9 mouse cellular contexts compared by ENCODE assay signal in the genomic region with DNA sequence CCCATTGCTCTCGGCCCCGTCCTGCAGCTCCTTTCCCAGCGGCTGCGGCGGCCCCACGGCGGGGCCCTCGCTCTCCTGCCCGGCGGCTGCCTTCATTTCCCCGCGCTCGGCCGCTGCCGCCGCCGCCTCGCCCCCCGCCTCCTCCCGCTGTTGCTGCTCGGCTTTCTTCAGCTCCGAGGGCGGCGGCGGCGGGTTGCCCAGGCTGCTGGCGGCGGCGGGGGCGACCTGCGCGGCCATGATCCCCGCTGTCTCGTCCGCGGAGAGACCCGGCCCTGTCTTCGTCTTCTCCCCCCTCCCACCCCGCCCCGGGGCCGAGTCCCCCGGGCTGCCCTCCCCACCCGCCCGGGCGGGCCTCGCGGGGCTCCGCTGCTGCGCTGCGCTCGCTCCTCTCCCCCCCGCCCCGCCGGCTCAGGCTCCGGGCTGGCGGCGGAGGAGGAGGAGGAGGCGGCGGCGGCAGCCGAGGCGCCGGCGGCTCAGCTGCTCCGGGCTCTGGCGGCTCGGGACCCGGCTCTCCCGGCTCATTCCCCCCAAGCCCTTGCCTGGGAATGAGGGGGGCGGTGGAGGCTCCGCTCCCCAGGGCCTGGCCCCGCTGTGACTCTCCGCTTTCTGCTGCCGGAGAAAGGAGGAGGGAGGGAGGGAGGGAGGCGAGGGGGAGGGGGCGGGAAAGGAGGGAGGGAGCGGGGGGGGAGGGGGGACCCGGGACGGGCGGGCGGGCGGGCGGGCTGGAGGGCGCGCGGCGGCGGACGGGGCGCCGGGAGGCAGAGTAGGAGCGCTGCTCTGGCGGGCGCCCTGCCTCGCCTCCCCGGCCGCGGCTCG. TPM values are rescaled to one million over a fixed set of nuclear protein-coding genes. Genes with fewer than 3 reads are reported as not detected.
A peak's percentile ranks its signal among the peaks of the same experiment; 100 is the strongest.
DNase-seq lines count a peak whose midpoint lies in the region; ATAC-seq and TF ChIP-seq lines count a peak whose summit lies in the region.
"Had no signal": no experiment of that assay in that cellular context is flagged by ENCODE, and none has a peak within 500 bp of the region (broad histone marks: within the 10 kb centered on the region; RNA-seq: fewer than 3 reads in every experiment).

No protein-coding gene starts in this region.

- H3K27ac ChIP-seq in heart, adult 2 months = peak overlapping the region; percentile 98
- H3K27ac ChIP-seq in liver, adult 2 months (replicated peaks; ENCODE audit: insufficient read depth, low read depth, low read length) = peak overlapping the region; percentile 91
- H3K27ac ChIP-seq in neural tube, embryonic 13.5 days (replicated peaks) = peak overlapping the region; percentile 100
- peak overlapping the region; percentile 91 for H3K27ac ChIP-seq in testis, adult 2 months (ENCODE audit: control insufficient read depth, insufficient read depth, low read depth, low read length)

- H3K4me2 ChIP-seq in neural tube, embryonic 13.5 days = peak overlapping the region; percentile 97

- H3K27me3 ChIP-seq in heart, adult 2 months (ENCODE audit: control insufficient read depth, insufficient read depth, low read length) = no peaks in the 10 kb centered on the region
- no peaks in the 10 kb centered on the region for H3K27me3 ChIP-seq in liver, adult 2 months (ENCODE audit: control insufficient read depth, insufficient read depth, low read length)
- H3K27me3 ChIP-seq in neural tube, embryonic 13.5 days = no peaks in the 10 kb centered on the region
- H3K27me3 ChIP-seq in testis, adult 2 months (ENCODE audit: control insufficient read depth, insufficient read depth, low read length) = no peaks in the 10 kb centered on the region
- H3K27me3 ChIP-seq: Patski had no signal

- no peak for TF ChIP-seq CTCF in heart, adult 2 months (IDR thresholded peaks at IDR 0.05)
- TF ChIP-seq CTCF in liver, adult 2 months (IDR thresholded peaks at IDR 0.05; ENCODE audit: low read depth, low read length) = no peak
- TF ChIP-seq CTCF in testis, adult 2 months (IDR thresholded peaks at IDR 0.05; ENCODE audit: control insufficient read depth, insufficient read depth, insufficient replicate concordance, low read depth, low read length) = no peak

- H3K9me3 ChIP-seq in neural tube, embryonic 13.5 days = no peaks in the 10 kb centered on the region

- no peak; the same call in 1 of the 2 replicates for TF ChIP-seq POLR2A in heart, adult 2 months (IDR thresholded peaks at IDR 0.05; ENCODE audit: insufficient read depth, low read depth, low read length)
- TF ChIP-seq POLR2A in liver, adult 2 months (IDR thresholded peaks at IDR 0.05; ENCODE audit: extremely low read depth, insufficient read depth, low read length) = peak; percentile 82
- no peak for TF ChIP-seq POLR2A in testis, adult 2 months (IDR thresholded peaks at IDR 0.05; ENCODE audit: control insufficient read depth, low read depth, low read length)

- intact Hi-C loops in heart, adult 2 months (cut with DNase I) = loop anchor here (1.0 kb wide), 1 partner anchor 60 kb away; no protein-coding TSS in a partner anchor

- no peak for TF ChIP-seq EP300 in heart, adult 2 months (IDR thresholded peaks at IDR 0.05; ENCODE audit: insufficient read depth, low read depth, low read length)

- WGBS in heart, adult 2 months = 2% methylated on average over 28 of the region's 99 CpGs
- WGBS in liver, adult 2 months = 2% methylated on average over 49 of the region's 99 CpGs
- under 1% methylated on average over 46 of the region's 99 CpGs for WGBS in neural tube, embryonic 13.5 days

- peak overlapping the region; percentile 99 for H3K9ac ChIP-seq in heart, adult 2 months (ENCODE audit: low read depth, low read length)
- peak overlapping the region; percentile 99 for H3K9ac ChIP-seq in liver, adult 2 months (ENCODE audit: low read depth, low read length)
- H3K9ac ChIP-seq in neural tube, embryonic 13.5 days = peak overlapping the region; percentile 100

- peak overlapping the region; percentile 81 for H3K4me3 ChIP-seq in heart, adult 2 months
- peak overlapping the region; percentile 96 for H3K4me3 ChIP-seq in liver, adult 2 months (ENCODE audit: insufficient read depth, low read depth, low read length)
- peak overlapping the region; percentile 100 for H3K4me3 ChIP-seq in neural tube, embryonic 13.5 days
- H3K4me3 ChIP-seq in testis, adult 2 months (ENCODE audit: control insufficient read depth, low read depth, low read length) = peak overlapping the region; percentile 88

- H3K79me2 ChIP-seq in heart, adult 2 months (replicated peaks; ENCODE audit: control insufficient read depth, insufficient read depth, low read length) = peaks cover 12% of the 10 kb centered on the region
- H3K79me2 ChIP-seq in liver, adult 2 months (ENCODE audit: control insufficient read depth, insufficient read depth, low read length) = peaks cover 38% of the 10 kb centered on the region

- H3K36me3 ChIP-seq in heart, adult 2 months (ENCODE audit: control insufficient read depth, insufficient read depth, low read length) = peaks cover 10% of the 10 kb centered on the region; the same call in 1 of the 2 replicates
- H3K36me3 ChIP-seq in liver, adult 2 months (ENCODE audit: control insufficient read depth, insufficient read depth, low read length) = no peaks in the 10 kb centered on the region
- peaks cover 4% of the 10 kb centered on the region; the same call in 1 of the 2 replicates for H3K36me3 ChIP-seq in neural tube, embryonic 13.5 days
- H3K36me3 ChIP-seq in testis, adult 2 months (ENCODE audit: control insufficient read depth, insufficient read depth, low read length) = no peaks in the 10 kb centered on the region

- peak; percentile 69 for ATAC-seq in neural tube, embryonic 13.5 days (ENCODE audit: low read depth)

- DNase-seq in layer of hippocampus, adult 11-12 months (ENCODE audit: low spot score) = peak; percentile 68
- no peak for DNase-seq in layer of hippocampus, adult 9-10 months (ENCODE audit: low spot score)
- peak; percentile 89 for DNase-seq in embryo, embryonic 11 days
- DNase-seq in heart, adult 2 months = peak; percentile 82 to 86
- peak; percentile 58 to 64 for DNase-seq in kidney, adult 8-10 months
- DNase-seq in liver, adult 2 months (ENCODE audit: extremely low read depth, low read depth, low spot score) = peak; percentile 48

- peaks cover 13% of the 10 kb centered on the region for H3K4me1 ChIP-seq in heart, adult 2 months (ENCODE audit: control insufficient read depth, insufficient read depth, low read length)
- H3K4me1 ChIP-seq in liver, adult 2 months (ENCODE audit: control insufficient read depth, insufficient read depth, low read length) = peaks cover 23% of the 10 kb centered on the region
- H3K4me1 ChIP-seq in neural tube, embryonic 13.5 days (replicated peaks) = peaks cover 46% of the 10 kb centered on the region
- peaks cover 26% of the 10 kb centered on the region for H3K4me1 ChIP-seq in testis, adult 2 months (ENCODE audit: control insufficient read depth, insufficient read depth, low read length)

RNA-seq across cellular contexts. Expression of gene Arid1a, which starts 3.0 kb away (rescaled TPM):
- 10 to 100 TPM; 34.2 to 38.0 TPM for total RNA-seq in heart, adult 2 months (2021)
- polyA plus RNA-seq in heart, adult 2 months (2012; rRNA removed) = 27.8 and 28.1 TPM in 2 replicates
- total RNA-seq in liver, adult 2 months (2014; rRNA removed) = 5.9 and 8.5 TPM in 2 replicates
- polyA plus RNA-seq in liver, adult 2 months (2012; rRNA removed) = 21.9 and 25.2 TPM in 2 replicates
- polyA plus RNA-seq in neural tube, embryonic 13.5 days (2015; fragmentation: Nextera tagmentation; extraction: Ambion mirVana) = 31.8 and 37.3 TPM in 2 replicates
- polyA plus RNA-seq in testis, adult 2 months (2012; rRNA removed) = 33.9 and 36.4 TPM in 2 replicates
